Mouse (Mus musculus) MEL (cell line): ENCODE measurements around the gene Aatk. TPM values are rescaled to one million over a fixed set of nuclear protein-coding genes. Genes with fewer than 3 reads are reported as not detected.

ENCODE experiments used
- DNase-seq: peaks from one replicate; pipeline ENCODE4 v3.0.0; 2011; ENCODE audit warnings: low read depth, low spot score
- H3K27ac ChIP-seq: 2 replicates; pipeline ENCODE4 v1.5.1; 2012; ENCODE audit warnings: low read depth, mild to moderate bottlenecking, control low read depth, low read length, moderate library complexity; ENCODE audit not compliant: control insufficient read depth
- H3K27me3 ChIP-seq, 2 experiments: fragments of 150-350 bp in 1 of 2; sonication (generic) in 1 of 2; 2 replicates each; pipeline ENCODE4 v1.6.1; 2012; ENCODE audit warnings: low read length in 2 of 2, mild to moderate bottlenecking in 2 of 2, improper control_type of control experiment in 1 of 2, moderate library complexity in 1 of 2; ENCODE audit not compliant: insufficient read depth in 2 of 2, control insufficient read depth in 1 of 2
- H3K36me3 ChIP-seq, 2 experiments: 2 replicates each; pipeline ENCODE4 v1.6.1; 2012 to 2014; ENCODE audit warnings: low read length in 2 of 2, improper control_type of control experiment in 1 of 2, inconsistent platforms in 1 of 2, mild to moderate bottlenecking in 1 of 2; ENCODE audit not compliant: insufficient read depth in 2 of 2, control insufficient read depth in 1 of 2
- H3K4me1 ChIP-seq, 2 experiments: fragments of 150-350 bp in 1 of 2; sonication (generic) in 1 of 2; 2 replicates each; pipeline ENCODE4 v1.6.1; 2012; ENCODE audit warnings: low read length in 2 of 2, improper control_type of control experiment in 1 of 2, mild to moderate bottlenecking in 1 of 2; ENCODE audit not compliant: insufficient read depth in 2 of 2, control insufficient read depth in 1 of 2
- H3K4me3 ChIP-seq, 2 experiments: fragments of 150-350 bp in 1 of 2; sonication (generic) in 1 of 2; 2 replicates each; pipeline ENCODE4 v1.5.1; 2012; ENCODE audit warnings: low read depth in 2 of 2, low read length in 2 of 2, mild to moderate bottlenecking in 2 of 2, moderate library complexity in 2 of 2, control low read depth in 1 of 2, improper control_type of control experiment in 1 of 2; ENCODE audit not compliant: control insufficient read depth in 1 of 2, insufficient read depth in 1 of 2
- H3K79me2 ChIP-seq: 2 replicates; pipeline ENCODE4 v1.6.1; 2012; ENCODE audit warnings: mild to moderate bottlenecking, low read length, moderate library complexity; ENCODE audit not compliant: control insufficient read depth, poor library complexity, insufficient read depth
- H3K9ac ChIP-seq: 2 replicates; pipeline ENCODE4 v1.6.1; 2012; ENCODE audit warnings: low read depth, mild to moderate bottlenecking, control low read depth, low read length, moderate library complexity; ENCODE audit not compliant: control insufficient read depth, poor library complexity, severe bottlenecking
- H3K9me3 ChIP-seq: fragments of 150-350 bp; sonication (generic); replicated peaks from 2 replicates; pipeline ENCODE4 v1.6.1; 2012; ENCODE audit warnings: mild to moderate bottlenecking, low read length, improper control_type of control experiment, moderate library complexity; ENCODE audit not compliant: insufficient read depth
- BHLHE40 ChIP-seq: IDR thresholded peaks from 2 replicates; pipeline ENCODE4 v1.6.1; 2012; ENCODE audit warnings: low read depth, mild to moderate bottlenecking, inconsistent platforms, low read length, improper control_type of control experiment, borderline replicate concordance
- CHD1 ChIP-seq: IDR thresholded peaks from 2 replicates; pipeline ENCODE4 v1.6.1; 2012; ENCODE audit warnings: low read depth, mild to moderate bottlenecking, inconsistent platforms, low read length, improper control_type of control experiment
- CHD2 ChIP-seq: IDR thresholded peaks from 2 replicates; pipeline ENCODE4 v1.6.1; 2011; ENCODE audit warnings: low read length, improper control_type of control experiment
- E2F4 ChIP-seq: IDR thresholded peaks from 2 replicates; pipeline ENCODE4 v1.6.1; 2011; ENCODE audit warnings: low read depth, low read length, improper control_type of control experiment, borderline replicate concordance
- EP300 ChIP-seq, 2 experiments: IDR thresholded peaks; 2 replicates each; pipeline ENCODE4 v1.6.1; 2011; ENCODE audit warnings: improper control_type of control experiment in 2 of 2, low read length in 2 of 2, low read depth in 1 of 2, mild to moderate bottlenecking in 1 of 2
- GATA1 ChIP-seq: IDR thresholded peaks from 2 replicates; pipeline ENCODE4 v1.6.1; 2011; ENCODE audit warnings: low read depth, low read length, improper control_type of control experiment
- JUND ChIP-seq: IDR thresholded peaks from 2 replicates; pipeline ENCODE4 v1.6.1; 2011; ENCODE audit warnings: low read depth, mild to moderate bottlenecking, improper control_type of control experiment, low read length
- MAX ChIP-seq: IDR thresholded peaks from 2 replicates; pipeline ENCODE4 v1.6.1; 2011; ENCODE audit warnings: low read length, improper control_type of control experiment
- MYB ChIP-seq: IDR thresholded peaks from 2 replicates; pipeline ENCODE4 v1.6.1; 2011; ENCODE audit warnings: mild to moderate bottlenecking, low read depth, low read length, improper control_type of control experiment
- MYC ChIP-seq: IDR thresholded peaks from 2 replicates; pipeline ENCODE4 v1.6.1; 2011; ENCODE audit warnings: low read depth, mild to moderate bottlenecking, low read length, improper control_type of control experiment, moderate library complexity
- NELFE ChIP-seq: IDR thresholded peaks from 2 replicates; pipeline ENCODE4 v1.6.1; 2011; ENCODE audit warnings: low read depth, low read length, improper control_type of control experiment
- NRF1 ChIP-seq: IDR thresholded peaks from 2 replicates; pipeline ENCODE4 v1.6.1; 2014; ENCODE audit warnings: low read depth, mild to moderate bottlenecking, inconsistent platforms, low read length, improper control_type of control experiment, moderate library complexity; ENCODE audit not compliant: poor library complexity, insufficient read depth, severe bottlenecking
- POLR2AphosphoS2 ChIP-seq: IDR thresholded peaks from 2 replicates; pipeline ENCODE4 v1.6.1; 2011; ENCODE audit warnings: low read length, improper control_type of control experiment
- RCOR1 ChIP-seq: IDR thresholded peaks from 2 replicates; pipeline ENCODE4 v1.6.1; 2012; ENCODE audit warnings: low read depth, mild to moderate bottlenecking, inconsistent platforms, low read length, improper control_type of control experiment
- TBP ChIP-seq: IDR thresholded peaks from 2 replicates; pipeline ENCODE4 v1.8.0; 2011; ENCODE audit warnings: low read depth, low read length, improper control_type of control experiment
- TCF12 ChIP-seq: IDR thresholded peaks from 2 replicates; pipeline ENCODE4 v1.6.1; 2014; ENCODE audit warnings: low read depth, mild to moderate bottlenecking, inconsistent platforms, low read length, improper control_type of control experiment, moderate library complexity
- USF1 ChIP-seq: IDR thresholded peaks from 2 replicates; pipeline ENCODE4 v1.6.1; 2014; ENCODE audit warnings: low read depth, mild to moderate bottlenecking, inconsistent platforms, low read length, improper control_type of control experiment, moderate library complexity
- ZKSCAN1 ChIP-seq: IDR thresholded peaks from 2 replicates; pipeline ENCODE4 v1.6.1; 2012; ENCODE audit warnings: low read depth, mild to moderate bottlenecking, inconsistent platforms, low read length, improper control_type of control experiment, moderate library complexity
- ZMIZ1 ChIP-seq: IDR thresholded peaks from 2 replicates; pipeline ENCODE4 v1.6.1; 2012; ENCODE audit warnings: low read depth, mild to moderate bottlenecking, inconsistent platforms, low read length, improper control_type of control experiment, moderate library complexity
- ZNF384 ChIP-seq: IDR thresholded peaks from 2 replicates; pipeline ENCODE4 v1.6.1; 2012; ENCODE audit warnings: low read depth, mild to moderate bottlenecking, inconsistent platforms, low read length, improper control_type of control experiment
- polyA plus RNA-seq, 2 experiments: library from polyadenylated mRNA; stranded (reverse) in 1 of 2; unstranded in 1 of 2; fragments of >175 nt in 1 of 2; fragments of >200 nt in 1 of 2; gene quantifications; 2 replicates each; pipeline versions ENCODE4 v1.2.1 to v1.2.4; 2012; ENCODE audit warnings: low replicate concordance in 2 of 2, low read depth in 1 of 2; ENCODE audit not compliant: insufficient read length in 2 of 2, insufficient read depth in 1 of 2, missing spikeins in 1 of 2
- total RNA-seq: library from RNA; depleted of rRNA; stranded (reverse); fragments of 300-350 nt; gene quantifications from 2 replicates; pipeline ENCODE4 v1.2.3, GENCODE M21; 2012

Gene Aatk
- total and polyA plus RNA-seq, 3 experiments: 0.04 TPM; not detected in 2

DNA sequence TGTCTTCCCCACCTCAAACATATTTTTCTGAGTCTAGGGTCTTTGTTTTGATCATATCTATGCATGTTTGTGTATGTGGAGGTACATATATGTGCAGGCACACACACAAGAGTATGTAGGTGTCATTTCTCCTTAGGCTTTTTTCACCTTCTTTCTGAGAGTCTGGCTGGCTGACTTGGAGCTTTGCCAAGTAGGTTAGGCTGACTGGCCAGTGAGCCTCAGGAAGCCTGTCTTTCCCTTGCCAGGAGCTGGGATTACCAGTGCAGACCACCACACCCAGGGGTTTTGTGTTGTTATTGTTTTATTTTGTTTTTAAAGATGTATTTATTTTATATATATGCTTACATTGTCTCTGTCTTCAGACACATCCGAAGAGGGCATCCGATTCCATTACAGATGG is 63.8 kb downstream of the Aatk start:
- TF ChIP-seq EP300 (IDR thresholded peaks at IDR 0.05; ENCODE audit: low read depth in 1 of 2, low read length in 2 of 2) (no peak), CHD2 (no peak), MYC (no peak), E2F4 (no peak), BHLHE40 (no peak), NRF1 (no peak), TCF12 (no peak)
- Histone ChIP-seq H3K27me3 (no peaks in the 10 kb centered on the region), H3K4me1 (no peaks in the 10 kb centered on the region), H3K36me3 (no peaks in the 10 kb centered on the region; a peak in 1 of 4 replicates), H3K79me2 (no peaks in the 10 kb centered on the region), H3K9ac (no peak overlapping the region), H3K9me3 (no peaks in the 10 kb centered on the region), H3K27ac (no peak overlapping the region), H3K4me3 (no peak overlapping the region)
- DNase-seq: peak; percentile 18

DNA sequence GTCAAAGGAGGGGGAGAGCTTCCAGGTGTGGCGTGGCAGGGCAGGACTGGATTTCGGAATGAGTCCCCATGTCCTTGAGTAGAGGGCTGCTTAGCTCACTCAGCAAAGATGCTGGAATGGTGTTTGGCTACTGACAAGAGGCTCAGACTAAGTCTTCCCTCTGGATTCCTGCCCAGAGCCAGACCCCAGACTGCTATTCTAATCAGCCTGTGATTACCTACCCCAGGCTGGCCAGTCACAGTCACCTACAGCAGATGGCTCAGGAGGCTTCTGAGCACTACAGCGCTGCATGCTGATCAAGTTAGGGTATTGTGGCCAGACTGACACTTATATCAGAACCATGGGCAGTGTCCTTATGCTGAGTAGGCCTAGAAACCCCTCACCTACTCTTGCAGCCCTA is 64.7 kb downstream of the Aatk start:
- no peak overlapping the region for H3K4me3 ChIP-seq
- no peaks in the 10 kb centered on the region for H3K27me3 ChIP-seq
- H3K9me3 ChIP-seq: no peaks in the 10 kb centered on the region
- H3K9ac ChIP-seq: no peak overlapping the region
- no peak for DNase-seq
- no peaks in the 10 kb centered on the region; a peak in 1 of 4 replicates for H3K36me3 ChIP-seq
- H3K27ac ChIP-seq: no peak overlapping the region
- no peaks in the 10 kb centered on the region for H3K4me1 ChIP-seq
- TF ChIP-seq RCOR1 (no peak), ZNF384 (no peak), POLR2AphosphoS2 (no peak), MYB (no peak), TBP (no peak), BHLHE40 (no peak), GATA1 (no peak), JUND (no peak), EP300 (IDR thresholded peaks at IDR 0.05; ENCODE audit: low read depth in 1 of 2, low read length in 2 of 2) (no peak), ZKSCAN1 (no peak), MAX (no peak), CHD1 (no peak), USF1 (no peak), ZMIZ1 (no peak), MYC (no peak), NELFE (no peak)
- H3K79me2 ChIP-seq: no peaks in the 10 kb centered on the region
